In genomic region chr19:45236363-45236942, GRCm38 (mm10) we compare ENCODE assay signal across 7 mouse cellular contexts. TPM values are rescaled to one million over a fixed set of nuclear protein-coding genes. Genes with fewer than 3 reads are reported as not detected.
DNase-seq lines count a peak whose midpoint lies in the region; ATAC-seq and TF ChIP-seq lines count a peak whose summit lies in the region.

No protein-coding gene starts in this region.

- peak; percentile 74 for DNase-seq in ZHBTc4 (ENCODE audit: low read depth, low spot score)
- DNase-seq in gastrocnemius, postnatal 4 days (ENCODE audit: low spot score in 2 of 2) = peak; percentile 46 to 64
- DNase-seq in kidney, postnatal 0 days (ENCODE audit: low spot score) = no peak
- DNase-seq in left cerebral cortex, postnatal 36 days (ENCODE audit: low spot score in 2 of 2) = no peak
- DNase-seq in layer of hippocampus, adult 9-10 months (ENCODE audit: low spot score) = no peak

- no peak for TF ChIP-seq CTCF in E14TG2a.4 (conservative IDR thresholded peaks at IDR 0.05; ENCODE audit: low read length)
- no peak for TF ChIP-seq CTCF in kidney, postnatal 0 days (IDR thresholded peaks at IDR 0.05; ENCODE audit: low read depth)

- peaks cover 18% of the 10 kb centered on the region for H3K9me3 ChIP-seq in E14TG2a.4 (ENCODE audit: low read length)
- H3K9me3 ChIP-seq in kidney, postnatal 0 days (replicated peaks; ENCODE audit: low read length) = no peaks in the 10 kb centered on the region
- H3K9me3 ChIP-seq in midbrain, embryonic 12.5 days = no peaks in the 10 kb centered on the region

- peak overlapping the region; percentile 79 for H3K4me3 ChIP-seq in E14TG2a.4 (replicated peaks; ENCODE audit: low read length)
- H3K4me3 ChIP-seq in kidney, postnatal 0 days (replicated peaks; ENCODE audit: low read depth, low read length) = peak overlapping the region; percentile 33
- peak overlapping the region; percentile 27 for H3K4me3 ChIP-seq in midbrain, embryonic 12.5 days

- H3K27me3 ChIP-seq in E14TG2a.4 (ENCODE audit: insufficient read depth, low read length) = peaks cover 98% of the 10 kb centered on the region
- peaks cover 95% of the 10 kb centered on the region for H3K27me3 ChIP-seq in kidney, postnatal 0 days (ENCODE audit: insufficient read depth, low read length)
- peaks cover 97% of the 10 kb centered on the region for H3K27me3 ChIP-seq in midbrain, embryonic 12.5 days

- intact Hi-C loops in left cerebral cortex, postnatal 36 days (cut with DNase I) = loop anchor here (5.0 to 10.0 kb wide), 3 partner anchors 438 to 1624 kb away; partner anchors contain the start of gene Nkx2-3

- WGBS in kidney, postnatal 0 days = under 1% methylated on average over 37 of the region's 39 CpGs
- WGBS in midbrain, embryonic 12.5 days = under 1% methylated on average over 36 of the region's 39 CpGs

- peaks cover 37% of the 10 kb centered on the region for H3K4me1 ChIP-seq in E14TG2a.4 (replicated peaks; ENCODE audit: low read depth, low read length)
- peaks cover 29% of the 10 kb centered on the region for H3K4me1 ChIP-seq in kidney, postnatal 0 days (replicated peaks; ENCODE audit: insufficient read depth, low read length)
- peaks cover 31% of the 10 kb centered on the region for H3K4me1 ChIP-seq in midbrain, embryonic 12.5 days

- H3K27ac ChIP-seq in kidney, postnatal 0 days = no peak overlapping the region
- no peak overlapping the region for H3K27ac ChIP-seq in midbrain, embryonic 12.5 days (replicated peaks)

- no peaks in the 10 kb centered on the region for H3K36me3 ChIP-seq in E14TG2a.4 (ENCODE audit: insufficient read depth, low read length)
- H3K36me3 ChIP-seq in kidney, postnatal 0 days (ENCODE audit: insufficient read depth, low read length) = no peaks in the 10 kb centered on the region
- no peaks in the 10 kb centered on the region for H3K36me3 ChIP-seq in midbrain, embryonic 12.5 days

- peak overlapping the region; percentile 54 for H3K4me2 ChIP-seq in kidney, postnatal 0 days (ENCODE audit: low read length)
- H3K4me2 ChIP-seq in midbrain, embryonic 12.5 days (replicated peaks) = peak overlapping the region; percentile 32; the same call in 1 of the 2 replicates

- H3K9ac ChIP-seq in kidney, postnatal 0 days (ENCODE audit: low read depth, low read length) = no peak overlapping the region
- no peak overlapping the region for H3K9ac ChIP-seq in midbrain, embryonic 12.5 days (replicated peaks)

- peak; percentile 52; the same call in 1 of the 2 replicates for ATAC-seq in kidney, postnatal 0 days (replicated peaks; ENCODE audit: low FRiP score, low read depth)
- ATAC-seq in midbrain, embryonic 12.5 days (ENCODE audit: low FRiP score, low read depth) = no peak

RNA-seq across cellular contexts. Expression of gene Lbx1, which starts 0.8 kb away (rescaled TPM):
- 10 to 100 TPM; 24.2 to 26.0 TPM for total RNA-seq in gastrocnemius, postnatal 4 days (2021)
- polyA plus RNA-seq in kidney, postnatal 0 days (2015; fragmentation: Nextera tagmentation; extraction: Ambion mirVana) = 0.04 TPM in 1 of 2 replicates, not detected in the other
- polyA plus RNA-seq in midbrain, embryonic 12.5 days (2016; fragmentation: Nextera tagmentation; extraction: Ambion mirVana) = 0.06 and 0.12 TPM in 2 replicates
- not detected for total RNA-seq in left cerebral cortex, postnatal 36 days (2021)

Comparison
In these comparisons a context has a peak if more than half of its experiments do, and no peak if none do; other contexts are left out.
1. H3K4me3 ChIP-seq: peak in every context shown above with its lines; median percentile 79 in E14TG2a.4; 33 in kidney, postnatal 0 days; 27 in midbrain, embryonic 12.5 days.
2. DNase-seq: peak in ZHBTc4 (single experiment) and gastrocnemius, postnatal 4 days (2 of 2); none in kidney, postnatal 0 days (single experiment), left cerebral cortex, postnatal 36 days (0 of 2) and layer of hippocampus, adult 9-10 months (single experiment).
3. RNA of gene Lbx1, which starts 0.8 kb away (total RNA-seq): 24.2 to 26.0 TPM in gastrocnemius, postnatal 4 days; not detected in left cerebral cortex, postnatal 36 days; every median in the first group is over 10 times any median in the second.